Mouse (Mus musculus): ENCODE data around the gene Stap2.

GRCm38 (mm10) chr17:56023386-56023785 is 18.0 kb upstream of the Stap2 start:
- TF ChIP-seq CTCF (IDR thresholded peaks at IDR 0.05; ENCODE audit: insufficient read depth, low read length) (no peak), POLR2A (IDR thresholded peaks at IDR 0.05; ENCODE audit: borderline replicate concordance, extremely low read depth, low read depth, low read length) (no peak)

All from lung, adult 2 months (tissue).